Mouse (Mus musculus): ENCODE results near the gene Rpl35. TPM values are rescaled to one million over a fixed set of nuclear protein-coding genes. Genes with fewer than 3 reads are reported as not detected.
A peak's percentile ranks its signal among the peaks of the same experiment; 100 is the strongest.

Rpl35 gene
- polyA plus RNA-seq, 1 experiment from 2014 or later = 585 TPM

DNA sequence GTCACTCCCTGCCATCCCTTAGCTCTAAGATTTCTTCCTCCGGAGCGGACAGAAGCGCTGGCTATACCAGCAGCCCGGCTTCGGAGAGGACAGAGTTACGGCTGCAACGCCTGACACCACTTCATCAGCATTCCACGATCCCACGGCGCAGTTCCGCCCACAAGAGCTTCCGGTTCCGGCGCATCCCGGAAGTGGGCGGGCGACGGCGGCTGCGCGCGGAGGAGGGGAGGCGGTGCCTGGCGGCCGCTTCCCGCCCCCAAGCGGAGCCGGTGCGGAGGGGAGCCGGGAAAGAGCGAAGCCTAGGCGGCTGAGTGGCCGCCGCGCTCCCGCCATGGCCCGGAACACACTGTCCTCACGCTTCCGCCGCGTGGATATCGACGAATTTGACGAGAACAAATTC is 2.4 kb upstream of the Rpl35 start:
- H3K4me3 ChIP-seq (ENCODE audit: low read depth, low read length) = peak overlapping the region; percentile 88
- TF ChIP-seq CTCF (IDR thresholded peaks at IDR 0.05; ENCODE audit: low read depth) = peak; percentile 33; the same call in 1 of the 2 replicates
- peak overlapping the region; percentile 96 for H3K4me2 ChIP-seq (replicated peaks; ENCODE audit: low read depth)
- peaks cover 13% of the 10 kb centered on the region; the same call in 1 of the 2 replicates for H3K36me3 ChIP-seq (ENCODE audit: control insufficient read depth, insufficient read depth)
- 0 out of 2 replicates have a peak, but pooled peaks cover 8% of the 10 kb centered on the region for H3K4me1 ChIP-seq (replicated peaks; ENCODE audit: control insufficient read depth, insufficient read depth, low read length)
- peak overlapping the region; percentile 94 for H3K27ac ChIP-seq (ENCODE audit: low read depth, low read length)
- peak overlapping the region; percentile 87 for H3K9ac ChIP-seq (ENCODE audit: low read depth, low read length)
- ATAC-seq = peak; percentile 83
- under 1% methylated on average over 43 of the region's 44 CpGs for WGBS
- H3K9me3 ChIP-seq (ENCODE audit: control insufficient read depth) = no peaks in the 10 kb centered on the region
- no peaks in the 10 kb centered on the region for H3K27me3 ChIP-seq (replicated peaks; ENCODE audit: control insufficient read depth, insufficient read depth, low read length)

DNA sequence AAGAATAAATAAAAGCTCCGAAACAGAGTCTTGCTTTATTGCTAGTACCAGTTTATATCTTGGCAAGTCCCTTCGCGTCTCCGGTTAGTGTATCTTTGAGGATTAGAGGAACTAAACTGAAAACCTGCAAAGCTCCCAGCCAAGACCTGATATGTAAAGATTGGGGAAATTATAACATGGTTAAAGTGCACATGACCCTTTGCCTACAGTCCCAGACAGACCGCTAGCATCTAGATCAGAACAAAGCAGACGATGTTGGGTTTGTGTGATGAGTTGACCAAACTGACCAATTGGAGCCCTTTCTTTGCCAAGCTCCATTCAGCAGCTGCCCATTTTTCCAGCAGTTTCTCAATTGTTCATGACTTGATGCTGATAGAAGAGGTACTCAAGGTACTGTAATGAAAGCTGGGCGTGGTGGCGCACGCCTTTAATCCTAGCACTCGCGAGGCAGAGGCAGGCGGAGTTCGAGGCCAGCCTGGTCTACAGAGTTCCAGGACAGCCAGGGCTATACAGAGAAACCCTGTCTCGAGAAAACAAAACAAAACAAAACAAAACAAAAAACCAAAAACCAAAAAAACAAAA is 816 bp upstream of the Rpl35 start:
- 77% methylated on average over 14 of the region's 14 CpGs for WGBS
- H3K4me3 ChIP-seq (ENCODE audit: low read depth, low read length) = 0 out of 2 replicates have a peak overlapping the region, but pooled peaks have one; percentile 67
- TF ChIP-seq CTCF (IDR thresholded peaks at IDR 0.05; ENCODE audit: low read depth) = no peak
- 0 out of 2 replicates have a peak, but pooled peaks cover 8% of the 10 kb centered on the region for H3K4me1 ChIP-seq (replicated peaks; ENCODE audit: control insufficient read depth, insufficient read depth, low read length)
- H3K36me3 ChIP-seq (ENCODE audit: control insufficient read depth, insufficient read depth) = peaks cover 19% of the 10 kb centered on the region; the same call in 1 of the 2 replicates
- H3K9me3 ChIP-seq (ENCODE audit: control insufficient read depth) = no peaks in the 10 kb centered on the region
- no peak for ATAC-seq
- H3K9ac ChIP-seq (ENCODE audit: low read depth, low read length) = no peak overlapping the region
- no peak overlapping the region for H3K27ac ChIP-seq (ENCODE audit: low read depth, low read length)
- H3K4me2 ChIP-seq (replicated peaks; ENCODE audit: low read depth) = peak overlapping the region; percentile 87
- no peaks in the 10 kb centered on the region for H3K27me3 ChIP-seq (replicated peaks; ENCODE audit: control insufficient read depth, insufficient read depth, low read length)

DNA sequence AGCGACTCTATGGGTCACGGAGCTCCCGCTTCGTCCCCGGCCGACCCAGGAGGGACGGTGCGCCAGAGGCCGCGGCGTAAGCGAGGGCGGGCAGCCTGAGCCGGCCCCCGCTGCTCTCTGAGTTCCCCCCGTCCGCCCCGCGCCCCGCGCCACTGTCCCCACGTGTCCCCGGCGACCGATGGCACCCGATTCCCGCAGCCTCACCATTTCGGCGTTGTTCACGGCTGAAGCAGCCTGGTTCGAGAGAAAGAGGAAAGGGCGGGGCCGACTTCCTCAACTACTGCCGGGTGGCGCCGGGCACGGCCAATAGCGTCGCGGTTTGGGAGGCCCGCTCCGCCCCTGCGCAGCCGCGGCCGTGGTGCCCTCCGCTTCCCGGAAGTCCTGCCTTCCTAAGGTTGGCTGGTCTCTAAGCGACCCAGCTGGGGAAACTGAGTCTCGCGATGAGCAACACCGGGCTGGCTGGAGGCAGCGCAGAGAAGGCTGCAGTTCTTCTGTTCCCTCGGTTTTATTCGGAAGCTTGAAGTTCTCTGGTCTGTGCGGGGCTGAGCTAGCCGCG is 466 bp downstream of the Rpl35 start, which contains the start of gene Arpc5l:
Gene Arpc5l, plus strand, starts transcription at position 469 of the 556 bp plus-strand sequence.
- ATAC-seq = peak; percentile 79
- 0 out of 2 replicates have a peak, but pooled peaks cover 8% of the 10 kb centered on the region for H3K4me1 ChIP-seq (replicated peaks; ENCODE audit: control insufficient read depth, insufficient read depth, low read length)
- H3K9ac ChIP-seq (ENCODE audit: low read depth, low read length) = peak within 1 kb of the TSS; percentile 72
- no peak for TF ChIP-seq CTCF (IDR thresholded peaks at IDR 0.05; ENCODE audit: low read depth)
- peak within 1 kb of the TSS; percentile 67 for H3K4me3 ChIP-seq (ENCODE audit: low read depth, low read length)
- WGBS = under 1% methylated on average over 57 of the region's 58 CpGs
- H3K9me3 ChIP-seq (ENCODE audit: control insufficient read depth) = no peaks in the 10 kb centered on the region
- H3K4me2 ChIP-seq (replicated peaks; ENCODE audit: low read depth) = peak within 1 kb of the TSS; percentile 87
- peaks cover 32% of the 10 kb centered on the region; the same call in 1 of the 2 replicates for H3K36me3 ChIP-seq (ENCODE audit: control insufficient read depth, insufficient read depth)
- H3K27me3 ChIP-seq (replicated peaks; ENCODE audit: control insufficient read depth, insufficient read depth, low read length) = no peaks in the 10 kb centered on the region
- peak within 1 kb of the TSS; percentile 83 for H3K27ac ChIP-seq (ENCODE audit: low read depth, low read length)

DNA sequence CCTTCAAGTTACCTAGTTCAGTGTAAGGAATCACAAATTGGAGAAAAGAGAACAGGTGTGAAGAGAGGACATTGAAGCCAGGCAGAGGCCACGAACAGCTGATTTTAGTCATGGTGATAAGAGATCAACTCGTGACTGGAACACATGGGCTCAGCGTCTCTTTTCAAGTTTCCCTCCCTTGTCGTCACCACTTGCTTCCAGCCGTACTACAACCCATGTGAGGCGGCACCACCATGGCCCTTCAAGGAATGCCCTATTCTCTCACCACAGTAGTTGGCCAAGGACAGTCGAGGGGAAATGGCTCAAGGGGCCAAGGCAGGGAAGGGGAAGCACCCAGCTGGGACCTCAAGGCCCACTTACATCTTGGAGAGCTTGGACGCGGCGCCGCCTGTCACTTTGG is 1.1 kb downstream of the Rpl35 start:
- ATAC-seq = 0 out of 2 replicates have a peak, but pooled peaks have one; percentile 1
- Histone ChIP-seq H3K27me3 (replicated peaks; ENCODE audit: control insufficient read depth, insufficient read depth, low read length) (no peaks in the 10 kb centered on the region), H3K9me3 (ENCODE audit: control insufficient read depth) (no peaks in the 10 kb centered on the region), H3K27ac (ENCODE audit: low read depth, low read length) (peak overlapping the region; percentile 83), H3K4me3 (ENCODE audit: low read depth, low read length) (peak overlapping the region; percentile 67), H3K36me3 (ENCODE audit: control insufficient read depth, insufficient read depth) (peaks cover 38% of the 10 kb centered on the region; the same call in 1 of the 2 replicates), H3K9ac (ENCODE audit: low read depth, low read length) (peak overlapping the region; percentile 72), H3K4me2 (replicated peaks; ENCODE audit: low read depth) (peak overlapping the region; percentile 87), H3K4me1 (replicated peaks; ENCODE audit: control insufficient read depth, insufficient read depth, low read length) (0 out of 2 replicates have a peak, but pooled peaks cover 8% of the 10 kb centered on the region)
- TF ChIP-seq CTCF (IDR thresholded peaks at IDR 0.05; ENCODE audit: low read depth) = no peak
- WGBS = under 1% methylated on average over 11 of the region's 11 CpGs

DNA sequence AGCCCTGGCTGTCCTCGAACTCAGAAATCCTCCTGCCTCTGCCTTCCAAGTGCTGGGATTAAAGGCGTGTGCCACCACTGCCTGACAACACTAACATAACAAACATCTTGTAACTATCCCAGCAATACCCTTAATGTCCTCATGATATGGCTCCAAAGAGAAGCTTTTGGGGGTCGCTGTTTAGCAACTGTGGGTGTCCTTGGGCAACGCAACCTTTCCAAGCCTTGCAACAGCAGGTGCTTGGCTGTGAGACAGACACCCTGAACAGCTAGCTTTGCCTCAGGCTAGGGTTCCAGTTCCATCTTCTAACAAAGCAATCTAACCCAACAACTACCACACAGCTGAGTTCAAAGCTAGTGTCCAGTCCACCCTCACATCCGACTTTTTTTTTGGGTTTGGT is 1.9 kb downstream of the Rpl35 start:
- no peaks in the 10 kb centered on the region for H3K4me1 ChIP-seq (replicated peaks; ENCODE audit: control insufficient read depth, insufficient read depth, low read length)
- H3K27ac ChIP-seq (ENCODE audit: low read depth, low read length) = no peak overlapping the region
- WGBS = 52% methylated on average over 5 of the region's 5 CpGs

DNA sequence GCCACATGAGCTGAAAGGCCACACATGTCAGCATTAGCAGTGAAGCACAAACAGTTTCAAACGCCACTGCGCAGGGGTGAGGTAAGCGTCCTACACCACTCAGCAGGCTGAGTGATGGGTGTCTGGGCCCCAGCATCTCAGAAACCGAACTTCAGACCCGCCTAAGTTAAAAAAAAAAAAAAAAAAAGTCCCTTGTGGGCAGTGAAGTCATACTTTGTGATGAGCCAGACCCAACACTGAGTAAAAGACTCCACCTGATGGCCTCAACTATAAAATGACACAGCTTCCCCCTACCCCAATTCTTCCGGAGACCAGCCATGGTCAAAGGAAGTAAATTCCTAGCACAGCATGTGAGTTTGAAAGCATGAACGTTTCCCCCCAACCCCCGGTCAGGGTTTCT is 2.3 kb downstream of the Rpl35 start:
- Histone ChIP-seq H3K36me3 (ENCODE audit: control insufficient read depth, insufficient read depth) (peaks cover 38% of the 10 kb centered on the region; the same call in 1 of the 2 replicates), H3K27ac (ENCODE audit: low read depth, low read length) (no peak overlapping the region), H3K4me1 (replicated peaks; ENCODE audit: control insufficient read depth, insufficient read depth, low read length) (no peaks in the 10 kb centered on the region), H3K9ac (ENCODE audit: low read depth, low read length) (0 out of 2 replicates have a peak overlapping the region, but pooled peaks have one; percentile 26), H3K4me2 (replicated peaks; ENCODE audit: low read depth) (peak overlapping the region; percentile 87; the same call in 1 of the 2 replicates), H3K4me3 (ENCODE audit: low read depth, low read length) (peak overlapping the region; percentile 67; the same call in 1 of the 2 replicates), H3K27me3 (replicated peaks; ENCODE audit: control insufficient read depth, insufficient read depth, low read length) (no peaks in the 10 kb centered on the region), H3K9me3 (ENCODE audit: control insufficient read depth) (no peaks in the 10 kb centered on the region)
- WGBS = 29% methylated on average over 8 of the region's 8 CpGs
- no peak for ATAC-seq
- no peak for TF ChIP-seq CTCF (IDR thresholded peaks at IDR 0.05; ENCODE audit: low read depth)

More for the DNA sequence above, 1.9 kb downstream of the Rpl35 start:
- no peaks in the 10 kb centered on the region for H3K27me3 ChIP-seq (replicated peaks; ENCODE audit: control insufficient read depth, insufficient read depth, low read length)
- no peaks in the 10 kb centered on the region for H3K9me3 ChIP-seq (ENCODE audit: control insufficient read depth)
- H3K36me3 ChIP-seq (ENCODE audit: control insufficient read depth, insufficient read depth) = peaks cover 38% of the 10 kb centered on the region; the same call in 1 of the 2 replicates
- H3K4me2 ChIP-seq (replicated peaks; ENCODE audit: low read depth) = peak overlapping the region; percentile 87
- ATAC-seq = no peak
- 0 out of 2 replicates have a peak overlapping the region, but pooled peaks have one; percentile 72 for H3K9ac ChIP-seq (ENCODE audit: low read depth, low read length)
- TF ChIP-seq CTCF (IDR thresholded peaks at IDR 0.05; ENCODE audit: low read depth) = no peak
- H3K4me3 ChIP-seq (ENCODE audit: low read depth, low read length) = peak overlapping the region; percentile 67
